Mouse (Mus musculus): ENCODE measurements around the gene Txnrd2.

- TF ChIP-seq MAX (IDR thresholded peaks at IDR 0.05; ENCODE audit: low read depth) (no peak), POLR2A (IDR thresholded peaks at IDR 0.05; ENCODE audit: insufficient read length, low read depth) (no peak), TCF12 (IDR thresholded peaks at IDR 0.05; ENCODE audit: insufficient read depth, poor library complexity, severe bottlenecking) (no peak), CEBPB (IDR thresholded peaks at IDR 0.05; ENCODE audit: insufficient read depth, poor library complexity, severe bottlenecking) (no peak), USF1 (IDR thresholded peaks at IDR 0.05; ENCODE audit: low read depth) (no peak), MYOD1 (IDR thresholded peaks at IDR 0.05; ENCODE audit: control insufficient read depth in 1 of 3, insufficient read length in 2 of 3, low read depth in 2 of 3) (no peak), E2F4 (IDR thresholded peaks at IDR 0.05; ENCODE audit: insufficient read depth) (no peak), POLR2AphosphoS2 (IDR thresholded peaks at IDR 0.05; ENCODE audit: insufficient read length, low read depth) (no peak), TCF3 (IDR thresholded peaks at IDR 0.05; ENCODE audit: insufficient read length, low read depth) (no peak), SRF (IDR thresholded peaks at IDR 0.05; ENCODE audit: control insufficient read depth, insufficient read length, low read depth) (no peak), REST (IDR thresholded peaks at IDR 0.05; ENCODE audit: insufficient read depth, insufficient read length) (no peak)
Observed at GRCm38 (mm10) chr16:18471381-18471955, 45.3 kb downstream of the Txnrd2 start.

Data from myocyte (in vitro differentiated cells).